Mouse (Mus musculus) stomach, postnatal 0 days (tissue): ENCODE results near the gene Copa.

Source experiments
- CTCF ChIP-seq: IDR thresholded peaks from 2 replicates; pipeline ENCODE4 v1.5.1; 2016; ENCODE audit warnings: antibody characterized with exemption, low read depth, mild to moderate bottlenecking, moderate library complexity
- EP300 ChIP-seq: optimal IDR thresholded peaks from 2 replicates; pipeline ENCODE3; 2016; ENCODE audit warnings: antibody characterized with exemption

DNA sequence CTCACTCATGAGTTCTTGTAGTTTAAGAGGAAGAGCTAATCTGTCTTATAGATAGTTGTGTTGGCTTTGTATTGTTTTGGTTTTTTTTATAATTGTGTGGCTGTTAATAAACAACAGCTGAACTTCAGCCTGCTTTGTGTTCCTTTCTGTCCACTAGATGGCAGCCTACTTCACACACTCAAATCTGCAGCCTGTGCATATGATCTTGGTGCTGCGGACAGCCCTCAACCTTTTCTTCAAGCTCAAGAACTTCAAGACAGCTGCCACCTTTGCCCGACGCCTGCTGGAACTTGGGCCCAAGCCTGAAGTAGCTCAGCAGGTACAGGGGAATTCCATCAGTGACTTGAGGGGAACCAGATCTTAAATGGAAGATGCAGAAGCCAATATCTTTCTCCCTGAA is 37.4 kb downstream of the Copa start:
- no peak for TF ChIP-seq EP300
- peak; percentile 85 for TF ChIP-seq CTCF
